Mouse (Mus musculus) MEL (cell line): Measurements from ENCODE around the gene Nt5c2. TPM values are rescaled to one million over a fixed set of nuclear protein-coding genes. Genes with fewer than 3 reads are reported as not detected.

Source experiments
- DNase-seq: peaks from one replicate; pipeline ENCODE4 v3.0.0; 2011; ENCODE audit warnings: low read depth, low spot score
- H3K27ac ChIP-seq: 2 replicates; pipeline ENCODE4 v1.5.1; 2012; ENCODE audit warnings: low read depth, mild to moderate bottlenecking, control low read depth, low read length, moderate library complexity; ENCODE audit not compliant: control insufficient read depth
- H3K27me3 ChIP-seq, 2 experiments: fragments of 150-350 bp in 1 of 2; sonication (generic) in 1 of 2; 2 replicates each; pipeline ENCODE4 v1.6.1; 2012; ENCODE audit warnings: low read length in 2 of 2, mild to moderate bottlenecking in 2 of 2, improper control_type of control experiment in 1 of 2, moderate library complexity in 1 of 2; ENCODE audit not compliant: insufficient read depth in 2 of 2, control insufficient read depth in 1 of 2
- H3K36me3 ChIP-seq, 2 experiments: 2 replicates each; pipeline ENCODE4 v1.6.1; 2012 to 2014; ENCODE audit warnings: low read length in 2 of 2, improper control_type of control experiment in 1 of 2, inconsistent platforms in 1 of 2, mild to moderate bottlenecking in 1 of 2; ENCODE audit not compliant: insufficient read depth in 2 of 2, control insufficient read depth in 1 of 2
- H3K4me1 ChIP-seq, 2 experiments: fragments of 150-350 bp in 1 of 2; sonication (generic) in 1 of 2; 2 replicates each; pipeline ENCODE4 v1.6.1; 2012; ENCODE audit warnings: low read length in 2 of 2, improper control_type of control experiment in 1 of 2, mild to moderate bottlenecking in 1 of 2; ENCODE audit not compliant: insufficient read depth in 2 of 2, control insufficient read depth in 1 of 2
- H3K4me3 ChIP-seq, 2 experiments: fragments of 150-350 bp in 1 of 2; sonication (generic) in 1 of 2; 2 replicates each; pipeline ENCODE4 v1.5.1; 2012; ENCODE audit warnings: low read depth in 2 of 2, low read length in 2 of 2, mild to moderate bottlenecking in 2 of 2, moderate library complexity in 2 of 2, control low read depth in 1 of 2, improper control_type of control experiment in 1 of 2; ENCODE audit not compliant: control insufficient read depth in 1 of 2, insufficient read depth in 1 of 2
- H3K79me2 ChIP-seq: 2 replicates; pipeline ENCODE4 v1.6.1; 2012; ENCODE audit warnings: mild to moderate bottlenecking, low read length, moderate library complexity; ENCODE audit not compliant: control insufficient read depth, poor library complexity, insufficient read depth
- H3K9ac ChIP-seq: 2 replicates; pipeline ENCODE4 v1.6.1; 2012; ENCODE audit warnings: low read depth, mild to moderate bottlenecking, control low read depth, low read length, moderate library complexity; ENCODE audit not compliant: control insufficient read depth, poor library complexity, severe bottlenecking
- H3K9me3 ChIP-seq: fragments of 150-350 bp; sonication (generic); replicated peaks from 2 replicates; pipeline ENCODE4 v1.6.1; 2012; ENCODE audit warnings: mild to moderate bottlenecking, low read length, improper control_type of control experiment, moderate library complexity; ENCODE audit not compliant: insufficient read depth
- CHD1 ChIP-seq: IDR thresholded peaks from 2 replicates; pipeline ENCODE4 v1.6.1; 2012; ENCODE audit warnings: low read depth, mild to moderate bottlenecking, inconsistent platforms, low read length, improper control_type of control experiment
- CTCF ChIP-seq, 3 experiments: IDR thresholded peaks in 2 of 3; conservative IDR thresholded peaks in 1 of 3; 2 replicates each; pipeline ENCODE4 v1.5.1; 2011 to 2012; ENCODE audit warnings: low read length in 3 of 3, low read depth in 2 of 3, mild to moderate bottlenecking in 2 of 3, improper control_type of control experiment in 1 of 3, inconsistent platforms in 1 of 3, mixed read lengths in 1 of 3, moderate library complexity in 1 of 3; ENCODE audit not compliant: control insufficient read depth in 1 of 3, insufficient read depth in 1 of 3, poor library complexity in 1 of 3, severe bottlenecking in 1 of 3
- E2F4 ChIP-seq: IDR thresholded peaks from 2 replicates; pipeline ENCODE4 v1.6.1; 2011; ENCODE audit warnings: low read depth, low read length, improper control_type of control experiment, borderline replicate concordance
- ELF1 ChIP-seq: IDR thresholded peaks from 2 replicates; pipeline ENCODE4 v1.6.1; 2014; ENCODE audit warnings: low read depth, mild to moderate bottlenecking, inconsistent platforms, low read length, improper control_type of control experiment, moderate library complexity
- EP300 ChIP-seq, 2 experiments: IDR thresholded peaks; 2 replicates each; pipeline ENCODE4 v1.6.1; 2011; ENCODE audit warnings: improper control_type of control experiment in 2 of 2, low read length in 2 of 2, low read depth in 1 of 2, mild to moderate bottlenecking in 1 of 2
- GABPA ChIP-seq: IDR thresholded peaks from 2 replicates; pipeline ENCODE4 v1.6.1; 2012; ENCODE audit warnings: low read depth, mild to moderate bottlenecking, inconsistent platforms, low read length, improper control_type of control experiment, moderate library complexity
- JUND ChIP-seq: IDR thresholded peaks from 2 replicates; pipeline ENCODE4 v1.6.1; 2011; ENCODE audit warnings: low read depth, mild to moderate bottlenecking, improper control_type of control experiment, low read length
- KAT2A ChIP-seq: conservative IDR thresholded peaks from 2 replicates; pipeline ENCODE4 v1.6.1; 2012; ENCODE audit warnings: low read depth, low read length, improper control_type of control experiment, inconsistent platforms
- MAFK ChIP-seq: IDR thresholded peaks from 2 replicates; pipeline ENCODE4 v1.6.1; 2011; ENCODE audit warnings: low read depth, mild to moderate bottlenecking, low read length, improper control_type of control experiment, borderline replicate concordance
- MAX ChIP-seq: IDR thresholded peaks from 2 replicates; pipeline ENCODE4 v1.6.1; 2011; ENCODE audit warnings: low read length, improper control_type of control experiment
- MAZ ChIP-seq: IDR thresholded peaks from 2 replicates; pipeline ENCODE4 v1.6.1; 2012; ENCODE audit warnings: low read depth, mild to moderate bottlenecking, inconsistent platforms, low read length, improper control_type of control experiment
- MXI1 ChIP-seq: IDR thresholded peaks from 2 replicates; pipeline ENCODE4 v1.6.1; 2011; ENCODE audit warnings: mild to moderate bottlenecking, low read depth, low read length, improper control_type of control experiment
- MYB ChIP-seq: IDR thresholded peaks from 2 replicates; pipeline ENCODE4 v1.6.1; 2011; ENCODE audit warnings: mild to moderate bottlenecking, low read depth, low read length, improper control_type of control experiment
- MYC ChIP-seq: IDR thresholded peaks from 2 replicates; pipeline ENCODE4 v1.6.1; 2011; ENCODE audit warnings: low read depth, mild to moderate bottlenecking, low read length, improper control_type of control experiment, moderate library complexity
- NELFE ChIP-seq: IDR thresholded peaks from 2 replicates; pipeline ENCODE4 v1.6.1; 2011; ENCODE audit warnings: low read depth, low read length, improper control_type of control experiment
- NRF1 ChIP-seq: IDR thresholded peaks from 2 replicates; pipeline ENCODE4 v1.6.1; 2014; ENCODE audit warnings: low read depth, mild to moderate bottlenecking, inconsistent platforms, low read length, improper control_type of control experiment, moderate library complexity; ENCODE audit not compliant: poor library complexity, insufficient read depth, severe bottlenecking
- POLR2A ChIP-seq, 2 experiments: IDR thresholded peaks; 2 replicates each; pipeline ENCODE4 v1.6.1; 2011 to 2012; ENCODE audit warnings: low read length in 2 of 2, mild to moderate bottlenecking in 2 of 2, control low read depth in 1 of 2, improper control_type of control experiment in 1 of 2, low read depth in 1 of 2, moderate library complexity in 1 of 2; ENCODE audit not compliant: control insufficient read depth in 1 of 2, insufficient read depth in 1 of 2, poor library complexity in 1 of 2
- POLR2AphosphoS5 ChIP-seq: IDR thresholded peaks from 2 replicates; pipeline ENCODE4 v1.6.1; 2012; ENCODE audit warnings: low read depth, borderline replicate concordance, mild to moderate bottlenecking, inconsistent platforms, low read length, moderate library complexity, mixed read lengths
- RAD21 ChIP-seq: IDR thresholded peaks from 2 replicates; pipeline ENCODE4 v1.6.1; 2011; ENCODE audit warnings: mild to moderate bottlenecking, low read depth, low read length, improper control_type of control experiment
- RCOR1 ChIP-seq: IDR thresholded peaks from 2 replicates; pipeline ENCODE4 v1.6.1; 2012; ENCODE audit warnings: low read depth, mild to moderate bottlenecking, inconsistent platforms, low read length, improper control_type of control experiment
- TAL1 ChIP-seq: IDR thresholded peaks from 2 replicates; pipeline ENCODE4 v1.6.1; 2012; ENCODE audit warnings: mild to moderate bottlenecking, inconsistent platforms, low read length, moderate library complexity, mixed read lengths
- TBP ChIP-seq: IDR thresholded peaks from 2 replicates; pipeline ENCODE4 v1.8.0; 2011; ENCODE audit warnings: low read depth, low read length, improper control_type of control experiment
- TCF12 ChIP-seq: IDR thresholded peaks from 2 replicates; pipeline ENCODE4 v1.6.1; 2014; ENCODE audit warnings: low read depth, mild to moderate bottlenecking, inconsistent platforms, low read length, improper control_type of control experiment, moderate library complexity
- UBTF ChIP-seq: IDR thresholded peaks from 2 replicates; pipeline ENCODE4 v1.6.1; 2012; ENCODE audit warnings: low read depth, mild to moderate bottlenecking, inconsistent platforms, low read length, improper control_type of control experiment, moderate library complexity, borderline replicate concordance; ENCODE audit not compliant: insufficient read depth
- USF1 ChIP-seq: IDR thresholded peaks from 2 replicates; pipeline ENCODE4 v1.6.1; 2014; ENCODE audit warnings: low read depth, mild to moderate bottlenecking, inconsistent platforms, low read length, improper control_type of control experiment, moderate library complexity
- ZMIZ1 ChIP-seq: IDR thresholded peaks from 2 replicates; pipeline ENCODE4 v1.6.1; 2012; ENCODE audit warnings: low read depth, mild to moderate bottlenecking, inconsistent platforms, low read length, improper control_type of control experiment, moderate library complexity
- ZNF384 ChIP-seq: IDR thresholded peaks from 2 replicates; pipeline ENCODE4 v1.6.1; 2012; ENCODE audit warnings: low read depth, mild to moderate bottlenecking, inconsistent platforms, low read length, improper control_type of control experiment
- polyA plus RNA-seq, 2 experiments: library from polyadenylated mRNA; stranded (reverse) in 1 of 2; unstranded in 1 of 2; fragments of >175 nt in 1 of 2; fragments of >200 nt in 1 of 2; gene quantifications; 2 replicates each; pipeline versions ENCODE4 v1.2.1 to v1.2.4; 2012; ENCODE audit warnings: low replicate concordance in 2 of 2, low read depth in 1 of 2; ENCODE audit not compliant: insufficient read length in 2 of 2, insufficient read depth in 1 of 2, missing spikeins in 1 of 2
- total RNA-seq: library from RNA; depleted of rRNA; stranded (reverse); fragments of 300-350 nt; gene quantifications from 2 replicates; pipeline ENCODE4 v1.2.3, GENCODE M21; 2012

The Nt5c2 gene
- total and polyA plus RNA-seq, 3 experiments = 64.6 to 455 (median 147) TPM

- TF ChIP-seq MXI1 (peak; percentile 78), TBP (peak; percentile 62; the same call in 1 of the 2 replicates), NRF1 (0 out of 2 replicates have a peak, but pooled peaks have one; percentile 32), ELF1 (0 out of 2 replicates have a peak, but pooled peaks have one; percentile 35), RAD21 (no peak), CTCF (IDR thresholded peaks at IDR 0.05 in 2 of 3, conservative IDR thresholded peaks at IDR 0.05 in 1 of 3; ENCODE audit: control insufficient read depth in 1 of 3, insufficient read depth in 1 of 3, low read depth in 2 of 3, low read length in 3 of 3, poor library complexity in 1 of 3, severe bottlenecking in 1 of 3) (0 out of 6 replicates have a peak, but pooled peaks of 1 of the 3 experiments have one; percentile 2), MAZ (no peak; the same call in 1 of the 2 replicates), GABPA (no peak), TCF12 (peak; percentile 49; the same call in 1 of the 2 replicates), KAT2A (no peak), RCOR1 (no peak), MAFK (no peak), E2F4 (no peak), USF1 (no peak), CHD1 (no peak; the same call in 1 of the 2 replicates), MYB (peak; percentile 72), TAL1 (no peak)
Observed at GRCm38 (mm10) chr19:46961652-46962051, 53.3 kb downstream of the Nt5c2 start (continued).

DNA sequence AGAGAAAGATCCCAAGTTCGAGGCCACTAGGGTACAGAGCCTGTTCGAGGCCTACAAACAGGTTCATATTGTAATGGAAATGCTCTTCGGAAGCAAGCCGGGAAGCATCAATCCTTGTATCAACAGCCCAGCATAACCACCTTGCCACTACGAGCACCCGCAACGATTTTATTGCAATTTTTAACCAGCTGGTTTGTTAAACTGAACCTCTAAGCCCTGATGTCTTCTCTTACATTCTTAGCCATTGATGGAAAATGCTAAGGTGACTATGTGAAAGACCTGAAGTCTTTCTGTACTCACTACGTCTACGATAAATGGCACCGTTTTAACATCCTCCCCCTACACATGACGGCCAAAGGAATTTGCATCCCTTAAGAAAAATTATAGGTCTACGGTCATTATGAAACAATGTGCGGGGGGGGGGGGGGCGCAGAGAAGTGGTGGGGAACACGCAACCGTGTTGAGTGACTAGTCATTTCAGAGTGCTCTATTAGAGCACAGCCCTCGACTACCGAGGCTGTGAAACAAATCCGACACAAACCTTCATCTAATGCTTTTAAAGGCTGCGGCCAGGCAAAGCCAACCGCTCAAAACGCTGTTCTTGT lies 53.8 kb downstream of the Nt5c2 start:
- TF ChIP-seq NELFE (no peak), ZNF384 (no peak), GABPA (no peak), MAFK (no peak), MYB (peak; percentile 17; the same call in 1 of the 2 replicates), UBTF (0 out of 2 replicates have a peak, but pooled peaks have one; percentile 7), KAT2A (peak; percentile 33; the same call in 1 of the 2 replicates), POLR2A (IDR thresholded peaks at IDR 0.05; ENCODE audit: control insufficient read depth in 1 of 2, insufficient read depth in 1 of 2, low read depth in 1 of 2, low read length in 2 of 2, poor library complexity in 1 of 2) (no peak), EP300 (IDR thresholded peaks at IDR 0.05; ENCODE audit: low read depth in 1 of 2, low read length in 2 of 2) (0 out of 4 replicates have a peak, but pooled peaks of 1 of the 2 experiments have one; percentile 28), MAX (peak; percentile 31; the same call in 1 of the 2 replicates), TBP (no peak), JUND (no peak), ELF1 (no peak), ZMIZ1 (0 out of 2 replicates have a peak, but pooled peaks have one; percentile 36), POLR2AphosphoS5 (no peak), MYC (no peak), MXI1 (no peak)
- peak overlapping the region; percentile 94 for H3K9ac ChIP-seq
- no peaks in the 10 kb centered on the region for H3K27me3 ChIP-seq
- H3K79me2 ChIP-seq = peaks cover 50% of the 10 kb centered on the region
- peak overlapping the region; percentile 95 for H3K27ac ChIP-seq
- peaks cover 1 to 54% of the 10 kb centered on the region in 2 experiments; a peak in 3 of 4 replicates for H3K36me3 ChIP-seq
- DNase-seq = peak; percentile 74
- peak overlapping the region; percentile 83 to 96 for H3K4me3 ChIP-seq
- peaks cover 34 to 50% of the 10 kb centered on the region in 2 experiments for H3K4me1 ChIP-seq
- H3K9me3 ChIP-seq = no peaks in the 10 kb centered on the region
